Mouse (Mus musculus): ENCODE data around the gene Ube2m. TPM values are rescaled to one million over a fixed set of nuclear protein-coding genes. Genes with fewer than 3 reads are reported as not detected.

Gene Ube2m
- polyA plus RNA-seq, 1 experiment: 164 TPM

DNA sequence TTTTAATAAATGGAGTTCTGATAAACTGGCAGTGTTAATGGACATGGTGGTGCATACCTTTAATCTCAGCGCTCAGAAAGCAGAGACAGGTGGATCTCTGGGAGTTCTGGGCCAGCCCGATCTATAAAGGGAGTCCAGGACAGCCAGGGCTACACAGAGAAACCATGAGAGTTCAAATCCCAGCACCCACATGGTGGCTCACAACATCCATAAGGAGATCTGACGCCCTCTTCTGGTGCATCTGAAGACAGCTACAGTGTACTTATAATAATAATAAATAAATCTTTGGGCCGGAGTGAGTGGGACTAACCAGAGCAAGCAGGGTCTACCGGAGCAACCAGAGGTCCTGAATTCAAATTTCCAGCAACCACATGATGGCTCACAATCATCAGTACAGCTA is 34.7 kb downstream of the Ube2m start:
- no peak for DNase-seq (ENCODE audit: low spot score)

DNA sequence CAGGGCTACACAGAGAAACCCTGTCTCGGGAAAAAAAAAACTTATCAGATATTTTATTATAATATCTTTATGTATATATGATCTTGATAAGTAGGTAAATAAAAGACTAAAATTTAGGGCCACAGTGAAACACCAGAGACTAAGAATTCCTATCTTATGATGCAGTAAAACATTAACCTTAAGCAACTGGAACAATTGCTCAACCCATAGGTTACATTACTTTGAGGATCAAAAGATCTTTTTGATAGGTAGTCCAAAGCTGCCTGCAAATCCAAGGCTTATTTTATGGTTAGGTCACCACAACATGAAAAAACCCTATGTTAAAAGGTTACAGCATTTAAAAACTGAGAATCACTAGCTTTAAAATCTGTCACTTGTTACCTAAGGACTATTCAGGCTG is 36.5 kb downstream of the Ube2m start:
- DNase-seq (ENCODE audit: low spot score): no peak

DNA sequence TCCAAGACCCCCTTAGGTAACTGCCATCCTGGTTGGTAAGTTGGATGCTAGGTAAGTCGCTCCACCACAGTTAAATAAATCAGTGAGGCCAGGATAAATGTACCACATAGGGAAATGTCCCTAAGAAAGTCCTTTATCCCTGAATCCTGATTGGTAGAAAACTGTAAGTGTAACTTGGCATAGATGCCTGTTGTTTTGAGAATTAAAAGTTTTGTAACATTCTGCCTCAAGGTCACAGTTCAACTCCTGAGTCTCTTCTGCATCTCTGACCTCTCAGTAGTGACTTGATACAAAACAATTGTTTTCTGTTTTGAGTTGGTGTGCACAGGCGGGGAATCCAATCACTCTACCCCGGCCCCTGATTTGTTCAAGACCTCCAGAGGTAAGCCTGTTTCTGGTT is 39.2 kb downstream of the Ube2m start, which contains the start of gene Trim28:
Gene Trim28 (plus strand): TSS at position 264 of the 400 bp plus-strand sequence.
- DNase-seq (ENCODE audit: low spot score): no peak

DNA sequence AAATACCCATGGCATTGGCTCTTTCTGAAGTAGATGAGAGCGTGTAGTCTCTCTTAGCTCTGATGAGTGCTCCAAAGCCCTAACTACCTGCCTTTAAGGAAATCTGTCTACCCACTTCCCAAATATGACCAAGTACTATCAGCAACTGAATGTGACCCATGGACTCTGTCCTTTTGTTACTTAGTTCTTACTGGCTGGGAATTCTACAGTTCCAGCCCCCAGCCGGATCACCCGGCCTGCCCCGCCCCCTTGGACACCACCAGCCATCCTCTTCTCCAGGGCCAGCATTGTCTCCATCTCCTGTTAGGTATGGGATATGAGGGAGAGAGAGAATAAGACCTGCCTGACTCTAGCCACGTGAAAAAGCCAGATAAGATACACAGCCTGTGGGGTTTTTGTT is 40.0 kb downstream of the Ube2m start, which contains the start of gene Slc27a5:
Gene Slc27a5 (minus strand): TSS at position 140 of the 400 bp plus-strand sequence.
- DNase-seq (ENCODE audit: low spot score): no peak

DNA sequence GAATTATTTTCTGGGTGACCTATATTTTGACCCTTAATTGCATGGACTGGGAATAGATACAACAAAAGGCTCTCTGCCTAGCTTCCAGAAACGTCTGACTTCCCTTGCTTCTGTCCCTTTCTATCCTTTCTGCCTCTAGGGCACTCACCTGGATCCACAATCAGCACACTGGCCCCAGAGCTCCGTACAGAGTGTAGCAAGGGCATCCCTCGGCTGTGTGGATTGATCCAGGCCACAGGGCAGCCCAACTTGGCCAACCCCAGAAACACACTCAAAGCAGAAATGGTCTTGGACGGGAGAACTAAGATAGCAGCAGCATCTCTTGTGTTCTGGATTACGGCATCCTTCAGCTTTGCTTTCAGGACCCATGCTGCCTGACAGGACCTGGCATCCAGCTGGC is 40.8 kb downstream of the Ube2m start:
- DNase-seq (ENCODE audit: low spot score): no peak

DNA sequence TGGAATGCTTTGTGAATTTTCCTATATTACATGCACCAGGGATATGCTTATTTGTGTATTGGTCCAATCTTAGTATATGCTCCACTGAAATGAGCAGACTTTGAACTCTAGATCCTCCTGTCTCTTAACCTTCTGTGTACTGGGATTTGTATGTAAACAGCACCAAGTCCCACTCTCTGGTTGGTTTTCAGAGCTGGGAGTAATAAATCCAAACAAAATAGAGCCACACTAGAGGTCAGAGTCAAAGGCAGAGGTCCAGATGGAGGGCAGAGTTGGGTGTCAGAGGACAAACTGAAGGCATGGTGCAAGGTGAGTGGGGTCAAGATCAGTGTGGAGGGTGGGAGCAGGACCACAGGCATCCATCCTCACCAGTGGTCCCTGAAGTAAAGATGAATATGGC is 42.2 kb downstream of the Ube2m start:
- DNase-seq (ENCODE audit: low spot score): no peak

DNA sequence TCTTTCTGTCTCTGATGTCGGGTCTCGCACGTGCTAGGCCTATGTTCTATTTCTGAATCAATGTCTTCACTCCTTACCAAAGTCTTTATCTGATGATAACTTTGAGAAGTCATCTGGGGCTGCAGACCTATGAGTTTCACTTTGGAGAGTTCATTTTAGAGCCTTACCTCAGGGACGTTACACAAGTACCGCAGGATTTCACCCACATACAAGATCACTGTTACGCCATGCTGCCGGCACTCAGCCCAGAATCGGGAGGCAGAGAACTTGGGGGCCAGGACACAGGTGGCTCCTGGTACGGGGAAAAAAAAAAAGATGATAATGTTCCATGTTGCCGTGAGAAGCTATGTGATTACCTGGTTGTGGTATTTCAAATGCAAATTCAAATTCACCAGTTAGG is 44.9 kb downstream of the Ube2m start:
- no peak for DNase-seq (ENCODE audit: low spot score)

DNA sequence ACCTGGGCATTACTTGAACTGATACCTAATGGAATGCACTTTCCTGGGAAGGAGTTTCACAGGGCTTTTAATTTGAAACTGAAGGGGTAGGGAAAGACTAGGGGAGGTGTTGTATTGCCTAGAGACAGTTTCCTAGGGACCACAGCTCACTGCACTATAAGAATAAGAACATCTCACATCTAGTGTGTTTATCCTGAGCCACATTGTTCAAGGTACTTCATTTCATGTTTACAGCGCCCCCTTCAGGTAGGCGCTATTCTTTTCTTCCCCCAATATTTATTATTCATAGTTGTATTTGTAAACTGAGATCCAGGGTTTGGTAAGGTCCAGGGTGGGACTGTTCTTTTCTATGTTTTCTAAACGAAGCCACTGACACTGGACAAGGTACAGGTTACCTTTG is 45.9 kb downstream of the Ube2m start:
- no peak for DNase-seq (ENCODE audit: low spot score)

DNA sequence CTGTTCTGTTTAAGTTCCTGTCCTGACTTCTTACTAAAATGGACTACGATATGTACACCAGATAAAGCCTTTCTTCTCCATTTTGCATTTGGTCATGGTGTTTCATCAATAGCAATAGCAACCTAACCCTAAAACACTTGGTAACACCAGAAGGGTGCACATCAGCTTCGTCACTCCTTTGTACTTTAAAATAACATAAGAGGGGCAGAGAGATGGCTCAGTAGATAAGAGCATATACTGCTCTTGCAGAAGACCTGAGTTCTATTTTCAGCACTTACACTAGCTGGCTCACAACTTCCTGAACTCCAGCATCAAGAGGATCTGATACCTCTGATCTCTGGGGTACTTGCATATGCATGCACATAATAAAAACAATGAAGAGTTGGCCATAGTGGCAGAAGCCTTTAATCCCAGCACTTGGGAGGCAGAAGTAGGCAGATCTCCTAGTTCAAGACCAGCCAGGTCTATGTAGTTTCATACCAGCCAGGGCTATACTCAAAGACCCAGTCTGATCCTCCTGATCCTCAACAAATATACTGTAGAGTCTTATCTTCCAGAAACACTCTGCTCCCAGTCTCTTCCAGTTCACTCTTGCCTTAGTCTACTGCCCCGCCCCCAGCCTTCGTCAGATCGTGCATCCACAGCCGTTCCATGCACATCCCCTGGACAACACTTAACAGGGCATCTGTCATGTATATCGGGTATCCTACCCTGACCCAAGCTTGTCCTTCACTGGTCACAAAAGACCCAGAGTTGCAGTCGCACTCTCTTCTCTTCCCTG is 50.5 kb downstream of the Ube2m start:
- no peak for DNase-seq (ENCODE audit: low spot score)

DNA sequence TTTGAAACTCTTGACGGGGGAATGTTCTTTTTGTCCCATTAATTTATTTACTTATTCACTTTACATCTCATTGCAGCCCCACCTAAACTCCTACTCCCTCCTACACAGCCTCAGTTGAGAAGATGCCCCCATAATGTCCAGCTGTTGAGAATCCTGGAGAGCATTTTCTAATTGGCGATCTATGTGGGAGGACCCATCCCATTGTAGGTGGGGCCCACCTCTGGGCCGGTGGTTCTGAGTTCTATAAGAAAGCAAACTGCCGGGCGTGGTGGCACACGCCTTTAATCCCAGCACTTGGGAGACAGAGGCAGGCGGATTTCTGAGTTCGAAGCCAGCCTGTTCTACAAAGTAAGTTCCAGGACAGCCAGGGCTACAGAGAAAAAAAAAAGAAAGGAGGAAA is 51.2 kb downstream of the Ube2m start:
- DNase-seq (ENCODE audit: low spot score): no peak

DNA sequence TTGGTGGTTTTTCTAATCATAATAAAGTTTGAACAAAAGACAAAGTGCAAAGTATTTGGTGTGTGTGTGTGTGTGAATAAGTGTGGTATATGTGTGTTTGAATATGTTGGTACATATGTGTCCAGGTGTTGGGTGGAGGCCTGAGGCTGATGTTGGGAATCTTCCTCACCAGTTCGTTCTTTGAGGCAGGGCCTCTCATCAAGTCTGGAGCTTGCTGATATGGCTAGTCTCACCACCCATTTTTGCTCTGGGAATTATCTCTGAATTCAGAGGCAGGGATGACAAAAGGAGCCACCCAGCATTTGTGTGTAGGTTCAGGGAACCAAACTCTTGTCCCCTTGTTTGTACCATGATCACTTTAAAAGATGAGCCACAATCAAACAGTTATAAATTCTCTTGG is 52.4 kb downstream of the Ube2m start:
- DNase-seq (ENCODE audit: low spot score): no peak

Other genes with a start within 250 kb of the Ube2m start
- 3.2 and 3.8 TPM in 2 replicates for gene Zscan18, start 234.6 kb downstream of the Ube2m start, polyA plus RNA-seq (2012; rRNA removed)
- 12.3 and 13.9 TPM in 2 replicates for gene Zfp329, start 219.4 kb downstream of the Ube2m start, polyA plus RNA-seq (2012; rRNA removed)
- 21.9 and 22.2 TPM in 2 replicates for gene Zfp110, start 203.5 kb downstream of the Ube2m start, polyA plus RNA-seq (2012; rRNA removed)
- 2.5 TPM in 2 replicates for gene Zfp128, start 157.1 kb downstream of the Ube2m start, polyA plus RNA-seq (2012; rRNA removed)
- gene Zscan22, start 140.5 kb downstream of the Ube2m start, polyA plus RNA-seq (2012; rRNA removed): 11.4 and 12.3 TPM in 2 replicates
- gene Rps5, start 116.0 kb downstream of the Ube2m start, polyA plus RNA-seq (2012; rRNA removed): 2,520 and 2,810 TPM in 2 replicates
- gene Rnf225, start 110.9 kb downstream of the Ube2m start, polyA plus RNA-seq (2012; rRNA removed): 2.1 and 2.3 TPM in 2 replicates
- gene Zfp324, start 72.4 kb downstream of the Ube2m start, polyA plus RNA-seq (2012; rRNA removed): 4.6 and 4.7 TPM in 2 replicates
- gene Zfp446, start 60.4 kb downstream of the Ube2m start, polyA plus RNA-seq (2012; rRNA removed): 6.3 and 6.9 TPM in 2 replicates
- 0.31 and 0.55 TPM in 2 replicates for gene Slc27a5, start 40.1 kb downstream of the Ube2m start, polyA plus RNA-seq (2012; rRNA removed)
- gene Trim28, start 39.2 kb downstream of the Ube2m start, polyA plus RNA-seq (2012; rRNA removed): 186 and 190 TPM in 2 replicates
- 11.7 and 13.2 TPM in 2 replicates for gene Zbtb45, start 28.2 kb downstream of the Ube2m start, polyA plus RNA-seq (2012; rRNA removed)
- gene Chmp2a, start 3.5 kb downstream of the Ube2m start, polyA plus RNA-seq (2012; rRNA removed): 240 and 257 TPM in 2 replicates
- gene Mzf1, start 16.5 kb upstream of the Ube2m start, polyA plus RNA-seq (2012; rRNA removed): 1.2 and 1.3 TPM in 2 replicates
- gene Vmn1r85, start 56.9 kb upstream of the Ube2m start, polyA plus RNA-seq (2012; rRNA removed): not detected in 2 replicates
- not detected in 2 replicates for gene Vmn1r86, start 81.6 kb upstream of the Ube2m start, polyA plus RNA-seq (2012; rRNA removed)
- gene Vmn1r87, start 101.9 kb upstream of the Ube2m start, polyA plus RNA-seq (2012; rRNA removed): not detected in 2 replicates
- not detected in 2 replicates for gene Vmn1r88, start 121.3 kb upstream of the Ube2m start, polyA plus RNA-seq (2012; rRNA removed)
- gene Vmn1r89, start 174.7 kb upstream of the Ube2m start, polyA plus RNA-seq (2012; rRNA removed): not detected in 2 replicates
- 9.1 and 10.2 TPM in 2 replicates for gene Lig1, start 239.0 kb upstream of the Ube2m start, polyA plus RNA-seq (2012; rRNA removed)
- 4.2 and 7.9 TPM in 2 replicates for gene Zswim9, start 240.4 kb upstream of the Ube2m start, polyA plus RNA-seq (2012; rRNA removed)